Mouse (Mus musculus): ENCODE data around the gene Mfsd4b3.
"Not testable (repeated sequence)": the region's sequence is repeated elsewhere in the genome, so short reads cannot be mapped to it uniquely, and the experiment has no call there.

The Mfsd4b3 gene

DNA sequence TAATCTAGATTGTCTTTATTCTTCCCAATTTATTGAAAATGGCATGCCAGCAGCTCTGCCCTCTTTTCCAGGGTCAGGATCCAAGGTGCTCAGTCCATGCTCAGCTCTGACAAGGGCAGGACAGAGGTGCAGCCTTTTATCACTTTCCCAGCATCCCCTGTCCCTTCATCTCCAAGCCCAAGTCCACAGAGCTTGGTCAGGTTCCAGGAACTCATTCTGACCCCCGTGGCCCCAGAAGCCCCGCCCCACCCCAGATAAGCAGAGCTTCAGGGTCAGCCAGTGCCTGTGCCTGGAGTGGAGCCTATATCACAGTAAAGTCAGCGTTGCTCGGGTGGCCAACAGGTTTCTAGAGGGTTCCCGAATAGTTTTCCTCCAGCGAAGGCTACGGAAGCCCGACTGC is 35.4 kb downstream of the Mfsd4b3 start:
- DNase-seq (ENCODE audit: low read depth, low spot score): not testable (repeated sequence)

DNA sequence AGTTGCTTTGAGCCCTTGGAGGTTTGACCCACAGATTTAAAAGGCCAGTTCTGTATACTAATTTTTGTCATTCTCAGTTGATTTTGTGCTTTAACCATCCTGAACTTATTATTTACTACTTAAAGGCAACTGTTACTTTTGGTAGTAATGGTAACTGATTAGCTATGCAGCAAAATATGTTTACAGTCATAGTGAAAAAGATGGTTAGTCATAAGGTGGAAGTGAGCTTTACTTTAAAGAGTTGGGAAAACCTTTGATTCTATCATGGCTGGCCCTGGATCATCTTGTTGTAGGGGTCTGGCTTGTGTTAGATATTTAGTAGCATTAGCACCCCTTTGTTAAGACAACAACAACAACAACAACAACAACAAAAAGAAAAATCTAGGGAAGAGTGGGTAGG is 47.3 kb downstream of the Mfsd4b3 start:
- DNase-seq (ENCODE audit: low read depth, low spot score): no peak

DNA sequence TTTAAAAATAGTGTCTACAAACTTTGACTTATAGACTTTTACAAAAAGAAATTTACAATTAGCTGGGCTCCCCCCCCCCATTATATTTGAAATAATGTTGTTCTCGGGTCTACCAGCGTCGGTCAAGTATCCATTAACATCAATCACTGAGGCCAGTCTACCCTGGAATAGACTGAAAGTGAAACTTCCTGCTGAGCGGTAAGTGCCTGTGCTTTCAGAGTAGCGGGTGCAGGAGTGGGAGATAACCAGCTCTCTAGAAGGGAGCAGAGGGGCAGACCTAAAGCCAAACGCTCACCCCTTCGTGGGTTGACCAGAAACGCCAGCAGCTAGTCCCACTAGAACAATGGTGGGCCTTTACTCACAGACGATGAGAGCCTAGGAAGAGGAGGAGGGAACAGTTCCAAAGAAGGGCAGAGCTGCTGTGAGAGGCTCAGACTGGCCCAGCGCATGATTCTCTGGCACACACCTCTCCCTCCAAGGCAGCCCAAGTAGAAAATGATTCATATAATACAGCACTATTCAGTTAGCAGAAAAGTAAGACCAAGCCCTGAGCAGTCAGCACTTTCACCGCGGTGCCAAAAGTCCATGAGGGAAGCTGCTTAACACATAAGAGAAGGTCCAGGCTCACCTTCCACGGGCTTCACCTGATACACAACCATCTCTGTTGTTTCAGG is 51.0 kb downstream of the Mfsd4b3 start:
- no peak for DNase-seq (ENCODE audit: low read depth, low spot score)

DNA sequence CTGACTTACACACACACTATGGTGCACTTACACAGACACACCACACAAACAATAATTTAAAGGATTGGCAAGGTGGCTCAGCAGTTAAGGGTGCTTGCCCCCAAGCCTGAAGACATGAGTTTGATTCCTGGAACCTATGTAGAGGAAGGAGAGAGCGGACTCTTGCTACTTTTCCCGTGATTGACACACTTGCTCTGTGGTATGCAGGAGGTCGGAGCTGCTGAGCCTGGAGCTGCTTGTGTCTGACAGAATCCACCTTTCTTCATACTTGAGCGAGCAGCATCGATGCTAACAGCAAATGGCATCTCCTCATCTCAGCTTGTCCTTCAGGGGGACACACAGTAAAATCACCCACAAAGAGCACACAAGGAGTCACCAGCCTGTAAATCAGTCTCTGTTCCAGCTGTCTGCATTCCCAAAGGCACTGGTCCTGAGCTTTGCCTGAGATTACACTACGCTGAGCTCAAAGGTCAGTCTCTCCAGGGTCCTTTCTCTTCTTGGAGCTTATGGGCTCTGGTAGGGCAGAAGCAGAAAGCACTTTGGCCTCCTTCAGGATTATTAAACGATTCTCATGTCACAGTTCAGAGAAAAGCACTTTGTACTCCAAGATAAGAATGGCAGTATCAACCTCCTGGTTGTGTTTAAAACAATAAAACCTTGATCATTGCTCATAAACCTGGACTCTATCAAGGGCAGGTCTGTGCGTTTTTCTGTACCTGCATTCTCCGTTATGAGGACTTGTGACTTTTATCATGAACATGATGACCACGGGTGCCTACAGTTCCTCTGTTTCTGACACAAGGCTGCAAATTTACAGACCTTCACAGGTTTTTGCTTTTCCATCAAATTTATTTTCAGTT is 52.9 kb downstream of the Mfsd4b3 start:
- DNase-seq (ENCODE audit: low read depth, low spot score): no peak

DNA sequence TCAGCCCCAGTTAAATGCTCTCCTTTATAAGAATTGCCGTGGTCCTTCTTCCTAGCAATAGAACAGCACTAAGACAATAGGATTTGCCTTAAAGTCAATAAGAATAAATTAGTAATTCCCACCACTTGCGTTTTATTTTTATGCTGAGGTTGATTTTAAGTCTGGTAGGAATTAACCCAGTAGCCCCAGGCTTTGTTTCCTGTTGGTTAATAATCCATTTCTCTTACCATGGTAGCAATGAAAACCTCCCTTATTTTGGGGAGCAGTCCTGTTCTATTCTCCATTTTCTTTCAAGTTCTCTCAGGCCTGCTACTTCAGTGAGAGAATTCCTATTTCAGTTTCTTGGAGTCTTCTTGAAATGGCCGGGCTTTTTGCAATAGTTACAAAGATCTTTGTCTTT is 55.8 kb downstream of the Mfsd4b3 start:
- DNase-seq (ENCODE audit: low read depth, low spot score): no peak

DNA sequence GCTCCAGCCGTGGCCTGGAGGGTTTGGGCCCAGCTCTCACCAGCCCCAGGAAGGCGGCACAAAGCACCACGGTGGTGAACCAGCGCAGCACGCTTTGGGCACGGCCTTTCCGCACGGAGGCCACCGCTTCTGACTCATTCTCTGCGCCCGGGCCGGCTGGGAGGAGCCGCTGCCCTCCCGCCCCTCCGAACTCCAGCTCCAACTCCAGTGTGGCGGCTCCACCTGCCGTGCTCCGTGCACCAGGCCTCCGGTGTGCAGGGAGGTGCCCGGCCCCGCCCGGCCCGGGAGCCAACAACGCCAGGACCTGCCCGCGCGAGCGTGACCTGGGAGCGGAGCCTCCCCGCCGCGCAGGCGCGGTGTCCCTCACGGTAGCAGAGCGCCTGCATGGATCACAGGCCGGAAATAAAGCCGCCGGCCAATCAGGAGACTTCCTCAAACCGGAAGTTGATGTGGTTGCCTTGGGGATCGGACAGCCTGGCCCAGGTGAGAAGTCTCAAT is 61.0 kb downstream of the Mfsd4b3 start, which contains the start of gene Mfsd4b4:
Gene Mfsd4b4 (minus strand): TSS at position 365 of the 498 bp plus-strand sequence.
- DNase-seq (ENCODE audit: low read depth, low spot score): peak; percentile 79
